Mouse (Mus musculus) G1E (cell line): Measurements from ENCODE around the gene Sf3a2. TPM values are rescaled to one million over a fixed set of nuclear protein-coding genes. Genes with fewer than 3 reads are reported as not detected.
A peak's percentile ranks its signal among the peaks of the same experiment; 100 is the strongest.

ENCODE experiments used
- ATAC-seq: 2 replicates; pipeline ENCODE4 v1.8.0; 2016; ENCODE audit warnings: mild to moderate bottlenecking; ENCODE audit not compliant: insufficient number of reproducible peaks, poor library complexity, low FRiP score, severe bottlenecking; ENCODE audit errors: extremely low read depth
- DNase-seq: peaks from one replicate; pipeline ENCODE4 v3.0.0; 2012; ENCODE audit warnings: low spot score
- H3K27me3 ChIP-seq: 2 replicates; pipeline ENCODE4 v1.6.1; 2012; ENCODE audit warnings: mild to moderate bottlenecking, low read length, inconsistent platforms; ENCODE audit not compliant: insufficient read depth
- H3K36me3 ChIP-seq: replicated peaks from 2 replicates; pipeline ENCODE3; 2012; ENCODE audit warnings: mild to moderate bottlenecking, inconsistent platforms
- H3K4me1 ChIP-seq: 2 replicates; pipeline ENCODE4 v1.6.1; 2012; ENCODE audit warnings: low read depth, low read length, inconsistent platforms, mixed read lengths; ENCODE audit not compliant: insufficient read depth
- H3K4me3 ChIP-seq: 2 replicates; pipeline ENCODE4 v1.5.1; 2012; ENCODE audit warnings: low read depth, mild to moderate bottlenecking, inconsistent platforms, low read length, moderate library complexity, mixed read lengths
- H3K9me3 ChIP-seq: replicated peaks from 2 replicates; pipeline ENCODE4 v1.6.1; 2012; ENCODE audit warnings: inconsistent platforms
- CTCF ChIP-seq: IDR thresholded peaks from 2 replicates; pipeline ENCODE4 v1.5.1; 2012; ENCODE audit warnings: low read depth, low read length, inconsistent platforms, mixed read lengths
- GATA1 ChIP-seq: IDR thresholded peaks from 2 replicates; pipeline ENCODE4 v1.6.1; 2012; ENCODE audit warnings: borderline replicate concordance, low read length, inconsistent platforms, mixed read lengths
- GATA2 ChIP-seq: IDR thresholded peaks from 2 replicates; pipeline ENCODE4 v1.6.1; 2012; ENCODE audit warnings: low read depth, low read length, inconsistent platforms, borderline replicate concordance
- POLR2AphosphoS5 ChIP-seq: IDR thresholded peaks from 2 replicates; pipeline ENCODE4 v1.6.1; 2012; ENCODE audit warnings: low read depth, low read length, inconsistent platforms; ENCODE audit not compliant: insufficient replicate concordance
- TAL1 ChIP-seq: conservative IDR thresholded peaks from 2 replicates; pipeline ENCODE4 v1.6.1; 2012; ENCODE audit warnings: low read depth, low read length, inconsistent platforms, mixed read lengths
- polyA plus RNA-seq: library from polyadenylated mRNA; stranded (reverse); fragments of >175 nt; gene quantifications from 2 replicates; pipeline ENCODE4 v1.2.3, GENCODE M21; 2012
- total RNA-seq, 2 experiments: library from RNA; stranded (forward) in 1 of 2; stranded (reverse) in 1 of 2; fragments of 200-1000 nt in 1 of 2; fragments of >200 nt in 1 of 2; fragmentation: Nextera tagmentation in 1 of 2; gene quantifications; 2 replicates each; pipeline ENCODE4 v1.2.3; 2014 to 2017

Gene Sf3a2
- total RNA-seq (2014; fragmentation: Nextera tagmentation), result 142 and 172 TPM in 2 replicates
- total RNA-seq (2017), result 8.7 and 9.9 TPM in 2 replicates
- polyA plus RNA-seq, result 652 and 920 TPM in 2 replicates

DNA sequence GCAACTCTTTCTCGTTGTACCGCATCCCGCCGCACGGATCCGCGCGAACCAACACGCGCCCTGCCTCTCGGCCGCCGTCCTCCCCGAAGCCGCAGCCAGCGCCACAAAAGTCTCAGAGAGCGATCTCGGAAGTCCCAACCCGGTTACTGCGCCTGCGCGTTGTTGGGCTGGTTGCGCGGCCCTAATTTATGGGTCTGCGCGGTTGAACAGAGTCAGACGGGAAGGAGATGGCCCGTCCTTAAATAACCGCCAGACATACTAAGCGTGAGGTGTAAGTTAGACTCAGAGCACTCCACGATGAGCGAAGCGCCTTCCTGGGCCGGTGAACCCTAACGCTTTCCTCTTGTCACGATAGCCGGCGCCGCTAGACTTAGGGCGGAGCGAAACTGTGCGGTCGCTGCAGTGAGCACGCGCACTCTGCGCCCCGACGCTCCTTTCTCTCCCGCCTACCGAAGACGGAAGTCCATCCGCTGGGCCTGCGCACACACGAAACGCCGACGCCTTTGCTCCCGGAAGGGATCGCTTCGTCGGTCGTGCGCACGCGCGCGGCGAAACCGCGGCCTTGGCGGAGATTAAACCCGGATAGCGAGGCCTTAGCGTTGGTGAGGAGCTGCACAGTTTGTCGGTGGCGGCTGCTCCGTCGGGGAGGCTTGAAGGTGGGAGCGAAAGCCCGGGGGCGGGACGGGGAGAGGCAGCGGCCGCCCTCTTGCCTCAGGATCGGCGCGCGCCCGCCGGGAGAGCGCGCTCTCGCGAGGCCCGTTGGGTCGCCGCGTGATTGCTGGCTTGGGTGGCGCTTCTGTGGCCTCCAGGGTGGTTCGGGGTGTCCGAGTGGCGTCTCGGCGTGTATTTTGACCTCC is at the start of gene Sf3a2, which contains the start of gene Plekhj1:
Sf3a2 (plus strand) TSS at position 49 of the 857 bp plus-strand sequence.
Plekhj1 (minus strand) TSS at position 477 of the 857 bp plus-strand sequence.
- Histone ChIP-seq H3K27me3 (no peaks in the 10 kb centered on the region), H3K9me3 (no peaks in the 10 kb centered on the region), H3K36me3 (peaks cover 80% of the 10 kb centered on the region), H3K4me1 (peaks cover 72% of the 10 kb centered on the region), H3K4me3 (peak within 1 kb of the TSS; percentile 86)
- ATAC-seq (peak; percentile 79), DNase-seq (peak; percentile 96)
- no peak for TF ChIP-seq GATA2
- TF ChIP-seq POLR2AphosphoS5, result no peak
- TF ChIP-seq TAL1, result no peak
- no peak for TF ChIP-seq CTCF
- no peak for TF ChIP-seq GATA1

DNA sequence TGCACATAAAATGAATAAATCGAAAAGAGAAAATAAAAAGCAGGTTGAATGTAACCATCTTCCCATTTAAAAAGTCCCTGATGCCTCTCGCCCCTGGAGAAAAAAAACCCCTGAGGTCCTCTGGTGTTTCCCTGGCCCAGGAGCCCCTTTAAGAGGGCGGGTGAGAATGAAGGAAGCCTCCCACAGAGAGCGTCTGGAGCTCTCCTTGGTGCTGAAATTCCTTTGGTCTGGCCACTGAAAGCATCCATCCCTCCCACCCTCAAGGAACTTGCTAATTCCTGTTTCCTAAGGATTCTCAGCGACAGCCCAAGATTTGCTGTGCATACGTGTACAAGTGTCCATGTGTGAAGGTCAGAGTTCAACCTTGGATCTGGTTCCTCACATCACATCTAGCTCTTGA is 49.4 kb upstream of the Sf3a2 start:
- Histone ChIP-seq H3K27me3 (peaks cover 8% of the 10 kb centered on the region), H3K36me3 (no peaks in the 10 kb centered on the region), H3K4me3 (no peak overlapping the region), H3K9me3 (no peaks in the 10 kb centered on the region), H3K4me1 (peaks cover 38% of the 10 kb centered on the region)
- ATAC-seq, result no peak
- no peak for DNase-seq
- TF ChIP-seq POLR2AphosphoS5, result no peak
- no peak for TF ChIP-seq GATA1
- TF ChIP-seq CTCF, result no peak
- no peak for TF ChIP-seq GATA2
- no peak for TF ChIP-seq TAL1

DNA sequence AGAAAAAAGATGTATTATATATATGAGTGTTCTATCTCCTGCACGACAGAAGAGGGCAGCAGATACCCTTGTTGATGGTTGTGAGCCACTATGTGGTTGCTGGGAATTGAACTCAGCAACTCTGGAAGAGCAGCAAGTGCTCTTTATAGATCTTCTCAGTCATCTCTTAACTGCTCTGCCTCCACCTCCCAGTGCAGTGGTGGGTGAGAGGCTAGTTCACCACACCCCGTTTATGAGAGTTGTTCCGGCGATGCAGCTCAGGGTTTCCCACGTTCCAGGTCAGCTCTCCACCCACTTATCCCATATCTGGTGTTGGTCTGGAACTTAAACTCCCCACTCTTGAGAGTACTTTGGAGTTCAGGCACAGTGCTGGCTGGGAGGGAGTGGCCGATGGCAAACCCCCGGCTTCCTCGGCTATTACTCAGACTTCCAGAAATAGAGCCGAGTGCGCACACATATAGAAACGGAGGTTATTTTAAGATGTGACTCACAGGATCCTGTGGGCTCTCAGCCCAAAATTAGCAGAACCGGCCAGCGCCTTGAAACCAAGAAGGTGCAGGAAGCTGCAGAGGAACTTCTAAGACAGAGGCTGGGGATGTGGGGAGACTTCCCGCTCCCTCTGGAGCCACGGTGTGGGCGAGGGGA is 46.7 kb upstream of the Sf3a2 start:
- ATAC-seq, result no peak

DNA sequence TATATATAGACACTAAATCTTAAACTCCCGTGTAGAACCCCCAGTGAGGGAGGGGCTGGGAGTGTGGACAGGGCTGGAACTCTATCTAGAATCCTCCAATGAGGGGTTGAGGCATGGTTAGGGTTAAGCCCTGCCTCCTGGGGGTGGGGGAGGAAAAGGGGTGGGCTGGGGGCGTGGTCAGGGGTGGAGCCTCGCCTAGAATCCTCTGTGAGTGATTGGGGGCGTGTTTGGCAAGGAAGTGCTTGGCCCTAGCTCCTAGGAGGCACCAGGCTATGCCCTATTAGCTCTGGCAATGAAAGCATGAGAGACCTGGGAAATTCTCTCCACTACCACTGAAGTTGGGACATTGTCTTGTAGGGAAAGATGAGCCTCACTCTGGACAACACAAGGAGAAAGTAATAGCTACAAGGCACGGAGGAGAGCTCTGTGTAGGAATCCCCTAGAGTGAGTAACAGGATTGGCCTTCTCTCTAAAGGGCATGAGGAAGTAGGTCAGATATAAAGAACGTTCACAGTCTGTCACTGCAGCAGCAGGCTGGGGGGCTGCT is 45.8 kb upstream of the Sf3a2 start:
- Histone ChIP-seq H3K36me3 (peaks cover 11% of the 10 kb centered on the region), H3K9me3 (no peaks in the 10 kb centered on the region), H3K4me3 (peak overlapping the region; percentile 64; the same call in 1 of the 2 replicates), H3K4me1 (peaks cover 49% of the 10 kb centered on the region), H3K27me3 (peaks cover 2% of the 10 kb centered on the region; the same call in 1 of the 2 replicates)
- ATAC-seq, result peak; percentile 45
- DNase-seq, result peak; percentile 76
- no peak for TF ChIP-seq CTCF

More for the DNA sequence above, 46.7 kb upstream of the Sf3a2 start:
- H3K9me3 ChIP-seq, result no peaks in the 10 kb centered on the region
- H3K4me3 ChIP-seq, result peak overlapping the region; percentile 64; the same call in 1 of the 2 replicates
- H3K36me3 ChIP-seq, result peaks cover 2% of the 10 kb centered on the region
- no peak for DNase-seq
- peaks cover 6% of the 10 kb centered on the region for H3K27me3 ChIP-seq
- H3K4me1 ChIP-seq, result peaks cover 41% of the 10 kb centered on the region
- no peak for TF ChIP-seq GATA2
- TF ChIP-seq CTCF, result no peak
- TF ChIP-seq POLR2AphosphoS5, result no peak
- TF ChIP-seq GATA1, result no peak
- no peak for TF ChIP-seq TAL1

DNA sequence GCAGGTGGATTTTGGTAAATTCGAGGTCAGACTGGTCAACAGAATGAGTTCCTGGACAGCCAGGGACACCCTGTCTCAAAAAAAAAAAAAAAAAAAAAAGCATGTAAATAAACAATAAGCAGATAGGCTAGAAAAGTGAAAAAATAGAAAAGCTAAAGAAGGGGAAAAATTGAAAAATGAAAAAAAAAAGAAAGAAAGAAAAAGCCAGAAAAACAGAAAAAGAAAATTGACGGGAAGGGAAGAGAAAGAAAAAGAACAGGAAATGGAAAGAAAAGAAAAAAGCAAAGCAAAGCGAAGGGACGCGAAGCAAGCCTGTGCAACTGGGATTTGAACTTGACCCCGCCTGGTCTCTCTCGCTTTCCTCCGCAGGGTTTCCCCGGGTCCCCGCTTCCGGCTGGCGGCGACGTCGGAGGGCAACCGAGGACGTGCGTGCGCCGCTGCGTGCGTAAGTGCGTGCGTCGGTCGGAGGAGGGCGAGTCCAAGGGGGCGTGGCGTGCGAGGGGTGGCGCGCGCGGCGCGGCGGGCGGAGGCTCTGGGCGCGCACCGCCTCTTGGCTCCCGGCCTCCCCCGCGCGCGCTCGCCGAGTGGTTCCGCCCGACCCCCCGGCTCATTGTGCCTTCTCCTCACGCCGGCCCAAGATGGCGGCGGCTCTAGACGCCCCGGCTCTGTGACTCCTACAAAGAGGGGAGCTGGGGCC is 43.3 kb upstream of the Sf3a2 start, which contains the start of gene Dot1l:
Dot1l (plus strand) TSS at position 613 of the 697 bp plus-strand sequence.
- Histone ChIP-seq H3K27me3 (no peaks in the 10 kb centered on the region), H3K4me1 (peaks cover 68% of the 10 kb centered on the region), H3K36me3 (peaks cover 37% of the 10 kb centered on the region), H3K9me3 (no peaks in the 10 kb centered on the region), H3K4me3 (peak within 1 kb of the TSS; percentile 92)
- peak; percentile 92 for DNase-seq
- TF ChIP-seq GATA2 (no peak), POLR2AphosphoS5 (no peak), GATA1 (no peak), TAL1 (no peak), CTCF (no peak)
- ATAC-seq, result peak; percentile 55; the same call in 1 of the 2 replicates
